Mouse (Mus musculus) heart, adult 11 months (tissue): Measurements from ENCODE around the gene S100a11.
"Not testable (repeated sequence)": the region's sequence is repeated elsewhere in the genome, so short reads cannot be mapped to it uniquely, and the experiment has no call there.

ENCODE experiments used
- DNase-seq: peaks from one replicate; pipeline ENCODE4 v3.0.0; 2022

Gene S100a11

GRCm38 (mm10) chr3:93522611-93523010 is 2.3 kb downstream of the S100a11 start:
- peak; percentile 97 for DNase-seq

GRCm38 (mm10) chr3:93527300-93527699 is 7.0 kb downstream of the S100a11 start:
- DNase-seq: peak; percentile 67

GRCm38 (mm10) chr3:93528807-93529206 is 8.5 kb downstream of the S100a11 start:
- DNase-seq: no peak

GRCm38 (mm10) chr3:93537068-93537576 is 16.8 kb downstream of the S100a11 start:
- DNase-seq: peak; percentile 95

- DNase-seq: peak; percentile 86
Observed at GRCm38 (mm10) chr3:93538486-93538885, 18.2 kb downstream of the S100a11 start.

GRCm38 (mm10) chr3:93541501-93541900 is 21.2 kb downstream of the S100a11 start:
- peak; percentile 69 for DNase-seq

GRCm38 (mm10) chr3:93544170-93544569 is 23.9 kb downstream of the S100a11 start:
- not testable (repeated sequence) for DNase-seq

GRCm38 (mm10) chr3:93547099-93547648 is 26.9 kb downstream of the S100a11 start:
- peak; percentile 98 for DNase-seq

- peak; percentile 94 for DNase-seq
Observed at GRCm38 (mm10) chr3:93547749-93548540, 27.7 kb downstream of the S100a11 start.

- no peak for DNase-seq
Observed at GRCm38 (mm10) chr3:93548541-93549266, 28.4 kb downstream of the S100a11 start.

GRCm38 (mm10) chr3:93549986-93550385 is 29.7 kb downstream of the S100a11 start:
- DNase-seq: no peak

- DNase-seq: no peak
Observed at GRCm38 (mm10) chr3:93551950-93552901, 31.9 kb downstream of the S100a11 start.

- DNase-seq: no peak
Observed at GRCm38 (mm10) chr3:93553311-93553710, 33.0 kb downstream of the S100a11 start.

GRCm38 (mm10) chr3:93553765-93554378 is 33.6 kb downstream of the S100a11 start:
- DNase-seq: peak; percentile 95

- peak; percentile 95 for DNase-seq
Observed at GRCm38 (mm10) chr3:93554379-93554980, 34.2 kb downstream of the S100a11 start.

GRCm38 (mm10) chr3:93554981-93555877 is 34.9 kb downstream of the S100a11 start, which contains the start of gene S100a10:
S100a10 (plus strand) TSS chr3:93555080.
- DNase-seq: peak; percentile 99

GRCm38 (mm10) chr3:93555878-93556254 is 35.6 kb downstream of the S100a11 start:
- peak; percentile 99 for DNase-seq

GRCm38 (mm10) chr3:93556599-93556998 is 36.3 kb downstream of the S100a11 start:
- peak; percentile 91 for DNase-seq

GRCm38 (mm10) chr3:93557471-93557870 is 37.2 kb downstream of the S100a11 start:
- DNase-seq: peak; percentile 36

GRCm38 (mm10) chr3:93559961-93560360 is 39.7 kb downstream of the S100a11 start:
- peak; percentile 81 for DNase-seq
